Mouse (Mus musculus): ENCODE data around the gene Il17re.

The Il17re gene

GRCm38 (mm10) chr6:113443091-113443490 lies 15.2 kb upstream of the Il17re start:
- peak in 1 of 2 experiments; percentile 26 for DNase-seq

DNA sequence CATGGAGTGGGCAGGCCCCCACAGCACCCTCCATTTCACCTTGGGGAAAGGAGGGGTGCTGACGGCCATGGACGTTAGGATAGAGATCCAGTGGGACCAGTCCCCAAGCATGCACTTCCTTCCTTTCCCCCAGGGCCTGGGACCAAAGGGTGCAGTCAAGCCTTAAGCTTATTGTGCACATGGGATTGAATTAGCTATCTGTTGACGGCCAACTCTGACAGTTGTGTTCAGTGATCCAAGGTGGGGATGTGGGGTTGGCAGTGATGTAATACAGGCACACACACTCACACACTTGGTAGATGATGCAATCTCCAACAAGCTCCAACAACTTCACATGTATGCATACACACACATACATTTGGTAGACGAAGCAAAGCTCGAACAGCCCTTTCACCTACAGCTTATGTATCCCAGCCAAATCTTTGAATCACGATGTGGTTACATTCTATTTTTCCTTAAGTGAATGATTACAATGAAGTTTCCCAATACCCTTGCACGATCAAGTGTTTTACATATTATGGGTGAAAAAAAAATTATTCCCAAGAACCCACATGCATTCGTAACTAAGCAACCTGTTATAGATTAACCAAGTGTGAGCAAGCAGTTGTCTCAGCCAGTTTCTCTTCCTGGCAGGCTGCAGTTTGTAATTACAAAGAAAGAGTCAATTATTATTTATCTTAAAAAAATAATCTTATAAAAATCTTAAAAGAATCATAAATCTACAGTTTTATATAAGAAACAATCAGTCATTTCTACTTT lies 13.9 kb upstream of the Il17re start:
- DNase-seq, result peak in 1 of 2 experiments; percentile 57

DNA sequence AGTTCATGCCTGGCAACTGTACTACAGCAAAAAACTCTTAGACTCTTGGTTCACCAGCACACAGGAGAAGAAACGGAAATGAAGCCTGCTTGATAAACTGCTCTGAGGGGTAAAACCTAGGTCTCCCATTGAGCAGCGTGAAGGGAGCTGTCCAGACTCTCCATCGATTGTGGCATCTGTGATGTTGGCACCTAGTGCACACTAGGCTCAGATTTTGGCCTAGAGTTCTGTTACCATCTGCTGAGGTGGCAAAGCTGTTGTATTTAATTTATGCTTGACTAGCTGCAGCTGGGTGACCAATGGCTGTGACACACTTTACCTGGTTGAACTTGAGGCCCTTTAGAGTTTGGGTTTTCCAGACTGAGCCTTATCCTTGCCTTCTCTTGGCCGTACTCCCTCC lies 10.6 kb upstream of the Il17re start:
- DNase-seq, result no peak

DNA sequence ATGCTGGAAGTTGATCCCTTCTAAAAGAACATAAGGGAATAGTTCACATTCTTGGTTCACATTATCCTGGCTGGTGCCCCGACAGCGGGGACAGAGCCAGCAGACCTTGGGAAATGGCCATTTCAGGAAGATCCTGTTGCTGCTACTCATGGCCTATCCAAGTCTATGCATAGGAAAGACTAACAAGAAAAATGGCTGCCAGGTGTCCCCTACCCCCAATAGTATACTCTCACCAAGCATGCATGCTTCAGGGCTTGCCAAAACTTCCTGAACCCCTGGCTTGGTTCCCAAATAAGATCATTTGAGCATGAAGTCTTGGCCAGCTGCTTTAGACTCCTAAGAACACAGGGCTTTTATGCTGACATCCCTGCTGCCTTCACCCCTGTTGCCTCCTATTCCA lies 6.4 kb upstream of the Il17re start:
- peak in 1 of 2 experiments; percentile 49 for DNase-seq

DNA sequence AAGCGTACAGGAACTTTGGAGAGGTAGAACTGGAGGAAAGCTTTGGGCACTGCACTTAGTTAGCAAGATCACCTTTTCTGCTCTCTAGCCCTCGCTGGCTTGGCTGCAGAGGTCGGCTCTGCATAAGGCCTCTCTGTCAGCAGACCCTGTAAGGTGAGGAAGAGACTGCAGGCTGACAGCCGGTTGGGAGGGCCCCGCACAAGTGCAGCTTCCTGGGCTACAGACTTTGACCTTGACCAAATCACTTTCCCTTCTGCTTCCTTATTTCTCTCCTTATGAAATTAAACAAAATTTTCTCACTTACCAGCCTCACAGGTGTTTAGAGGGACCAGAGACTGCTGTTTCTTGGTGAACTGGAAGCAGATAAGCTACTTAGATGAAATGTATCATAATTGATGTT lies 3.3 kb upstream of the Il17re start:
- no peak for DNase-seq

DNA sequence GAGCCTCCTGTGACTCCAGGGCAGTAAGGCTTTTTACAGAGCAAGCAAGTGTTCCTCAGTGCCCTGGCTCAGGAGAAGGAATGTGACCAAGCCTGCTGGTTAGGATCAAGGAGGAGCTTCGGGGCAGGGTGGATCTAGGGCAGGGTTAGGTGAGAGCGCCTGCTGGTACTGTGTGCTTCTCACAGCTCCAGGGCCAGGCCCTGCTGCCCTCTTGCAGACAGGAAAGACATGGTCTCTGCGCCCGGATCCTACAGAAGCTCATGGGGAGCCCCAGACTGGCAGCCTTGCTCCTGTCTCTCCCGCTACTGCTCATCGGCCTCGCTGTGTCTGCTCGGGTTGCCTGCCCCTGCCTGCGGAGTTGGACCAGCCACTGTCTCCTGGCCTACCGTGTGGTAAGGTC lies 351 bp downstream of the Il17re start:
- DNase-seq, result peak; percentile 51 to 60

DNA sequence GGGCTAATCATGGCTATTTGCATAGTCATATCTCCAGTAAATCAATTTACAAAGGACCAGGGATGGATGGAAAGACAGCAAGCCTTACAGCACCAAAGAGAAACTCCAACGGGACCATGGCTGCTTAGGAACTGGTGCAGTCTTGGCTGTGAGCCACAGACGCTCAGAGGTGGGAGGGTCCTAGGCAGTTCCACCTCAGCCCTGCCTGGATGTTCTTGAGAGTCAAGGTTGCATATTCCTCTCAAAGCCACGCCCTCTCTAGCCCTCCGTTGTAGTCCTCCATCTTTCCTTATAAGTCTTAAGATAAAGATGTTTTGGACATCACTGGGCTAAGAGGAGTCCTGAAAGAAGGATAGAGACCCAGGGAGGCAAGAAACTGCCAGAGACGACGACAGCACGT lies 5.8 kb downstream of the Il17re start:
- no peak for DNase-seq

- DNase-seq, result peak in 1 of 2 experiments; percentile 30
Measured at GRCm38 (mm10) chr6:113465602-113466001, 7.3 kb downstream of the Il17re start.

DNA sequence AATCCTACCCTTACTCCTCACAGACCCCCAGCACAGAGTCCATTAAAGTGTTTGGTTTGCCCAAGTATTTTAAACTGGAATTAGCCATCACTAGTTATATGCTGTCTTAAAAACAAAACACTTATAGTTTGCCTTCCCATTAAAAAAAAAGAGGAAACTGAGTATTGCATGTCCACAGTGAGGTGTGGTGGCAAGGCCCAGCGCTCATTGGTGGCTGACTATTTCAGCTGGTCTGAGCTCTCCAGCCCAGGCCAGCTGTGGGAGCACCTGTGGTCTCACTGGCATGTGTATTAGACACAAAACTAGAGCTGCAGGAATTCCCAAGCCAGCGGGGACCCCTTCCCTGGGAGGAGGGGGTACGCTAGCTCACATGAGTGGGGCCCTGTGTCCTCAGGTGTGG lies 10.2 kb downstream of the Il17re start:
- no peak for DNase-seq

GRCm38 (mm10) chr6:113469021-113469420 lies 10.7 kb downstream of the Il17re start:
- DNase-seq, result peak; percentile 82 to 85

DNA sequence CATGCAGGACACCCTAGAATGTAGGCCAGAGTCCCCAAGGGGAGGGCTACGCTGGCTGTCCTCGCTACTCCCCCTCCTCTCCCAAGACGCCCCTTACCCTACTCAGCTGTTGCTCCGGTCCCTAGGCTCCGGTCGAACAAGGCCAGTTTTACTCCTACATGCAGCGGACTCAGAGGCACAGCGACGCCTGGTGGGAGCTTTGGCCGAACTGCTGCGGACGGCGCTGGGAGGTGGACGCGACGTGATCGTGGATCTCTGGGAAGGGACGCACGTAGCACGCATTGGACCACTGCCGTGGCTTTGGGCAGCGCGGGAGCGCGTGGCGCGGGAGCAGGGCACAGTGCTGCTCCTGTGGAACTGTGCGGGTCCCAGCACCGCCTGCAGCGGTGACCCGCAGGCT lies 11.1 kb downstream of the Il17re start:
- DNase-seq, result peak; percentile 77 to 93

DNA sequence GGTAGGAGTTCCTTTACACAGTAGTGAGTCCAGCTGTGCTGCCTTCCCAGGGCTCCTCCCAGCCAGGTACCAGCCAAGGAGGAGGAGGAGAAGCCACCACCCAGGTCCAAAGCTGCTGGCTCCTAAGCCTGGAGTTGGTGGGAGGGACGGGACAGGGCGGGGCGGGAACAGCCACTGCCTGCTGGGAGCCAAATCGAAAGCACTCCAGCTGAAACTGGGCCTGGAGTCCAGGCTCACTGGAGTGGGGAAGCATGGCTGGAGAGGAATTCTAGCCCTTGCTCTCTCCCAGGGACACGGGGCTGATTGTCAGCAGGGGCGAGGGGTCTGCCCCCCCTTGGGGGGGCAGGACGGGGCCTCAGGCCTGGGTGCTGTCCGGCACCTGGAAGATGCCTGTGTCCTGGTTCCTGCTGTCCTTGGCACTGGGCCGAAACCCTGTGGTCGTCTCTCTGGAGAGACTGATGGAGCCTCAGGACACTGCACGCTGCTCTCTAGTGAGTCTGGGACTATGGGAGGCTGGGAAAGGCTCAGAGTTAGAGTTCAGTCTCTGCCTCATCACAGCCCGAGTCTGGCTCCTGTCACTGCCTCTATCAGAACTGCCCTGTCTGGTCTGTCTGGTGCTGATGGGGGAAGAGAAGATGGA lies 13.1 kb downstream of the Il17re start, which contains the start of gene Il17rc:
TSS of gene Il17rc (plus strand) at position 131 of the 640 bp plus-strand sequence.
- DNase-seq, result peak; percentile 82

DNA sequence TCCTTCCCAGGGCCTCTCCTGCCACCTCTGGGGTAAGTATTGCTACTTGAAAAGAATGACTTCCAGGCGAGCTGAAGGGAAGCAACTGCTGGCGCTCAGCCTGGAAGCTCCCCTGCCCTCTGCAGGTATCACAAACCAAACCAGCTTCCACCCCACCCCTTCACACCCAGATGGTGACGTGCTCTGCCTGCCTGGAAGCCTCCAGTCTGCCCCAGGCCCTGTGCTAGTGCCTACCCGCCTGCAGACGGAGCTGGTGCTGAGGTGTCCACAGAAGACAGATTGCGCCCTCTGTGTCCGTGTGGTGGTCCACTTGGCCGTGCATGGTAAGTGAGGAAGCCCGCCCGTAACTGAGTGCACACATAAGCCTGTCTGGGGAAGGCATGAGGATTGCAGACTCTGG lies 13.8 kb downstream of the Il17re start:
- DNase-seq, result no peak

DNA sequence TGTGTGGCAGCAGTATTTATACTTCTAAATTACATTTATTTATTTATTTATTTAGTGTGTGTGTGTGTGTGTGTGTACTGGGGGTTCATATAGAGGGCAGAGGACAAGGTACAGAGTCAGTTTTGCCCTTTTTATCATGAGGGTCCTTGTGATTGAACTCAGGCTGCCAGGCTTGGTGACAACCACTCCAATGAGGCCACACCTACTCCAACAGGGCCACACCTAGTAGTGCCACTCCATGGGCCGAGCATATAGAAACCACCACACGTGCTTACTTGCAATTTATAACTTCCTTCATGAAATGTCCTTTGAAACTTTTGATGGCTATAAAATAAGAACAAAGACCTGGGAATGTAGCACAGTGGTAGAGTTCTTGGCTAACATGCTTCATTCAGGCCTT lies 15.0 kb downstream of the Il17re start:
- DNase-seq, result no peak

DNA sequence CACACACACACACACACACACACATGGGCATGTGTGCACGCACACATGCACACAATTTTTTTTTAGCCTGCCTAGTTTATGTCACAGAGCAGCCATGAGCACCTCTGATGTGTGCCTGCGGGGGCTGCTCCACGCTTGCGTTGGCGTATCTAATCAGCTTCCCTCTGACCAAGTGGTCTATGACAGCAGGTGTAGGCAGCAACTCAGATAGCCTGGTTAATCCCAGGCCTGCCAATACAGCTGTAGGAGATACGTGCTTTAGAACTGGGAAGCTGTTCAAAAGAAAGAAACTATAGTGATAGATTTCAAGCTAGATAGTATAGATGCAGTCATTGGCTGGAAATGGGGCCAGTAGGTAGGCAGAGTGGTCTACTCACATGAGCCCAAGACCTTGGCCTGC lies 15.4 kb downstream of the Il17re start:
- DNase-seq, result no peak

GRCm38 (mm10) chr6:113477353-113477752 lies 19.1 kb downstream of the Il17re start:
- no peak for DNase-seq

- peak in 1 of 2 experiments; percentile 38 for DNase-seq
Measured at GRCm38 (mm10) chr6:113478906-113479305, 20.6 kb downstream of the Il17re start.

- DNase-seq, result peak; percentile 62 to 67
Measured at GRCm38 (mm10) chr6:113480555-113481373, 22.5 kb downstream of the Il17re start.

DNA sequence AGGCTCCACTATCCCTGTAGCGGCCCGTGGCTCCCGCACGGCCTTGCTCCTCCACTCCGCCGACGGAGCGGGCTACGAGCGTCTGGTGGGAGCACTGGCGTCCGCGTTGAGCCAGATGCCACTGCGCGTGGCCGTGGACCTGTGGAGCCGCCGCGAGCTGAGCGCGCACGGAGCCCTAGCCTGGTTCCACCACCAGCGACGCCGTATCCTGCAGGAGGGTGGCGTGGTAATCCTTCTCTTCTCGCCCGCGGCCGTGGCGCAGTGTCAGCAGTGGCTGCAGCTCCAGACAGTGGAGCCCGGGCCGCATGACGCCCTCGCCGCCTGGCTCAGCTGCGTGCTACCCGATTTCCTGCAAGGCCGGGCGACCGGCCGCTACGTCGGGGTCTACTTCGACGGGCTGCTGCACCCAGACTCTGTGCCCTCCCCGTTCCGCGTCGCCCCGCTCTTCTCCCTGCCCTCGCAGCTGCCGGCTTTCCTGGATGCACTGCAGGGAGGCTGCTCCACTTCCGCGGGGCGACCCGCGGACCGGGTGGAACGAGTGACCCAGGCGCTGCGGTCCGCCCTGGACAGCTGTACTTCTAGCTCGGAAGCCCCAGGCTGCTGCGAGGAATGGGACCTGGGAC lies 24.3 kb downstream of the Il17re start:
- DNase-seq, result peak in 1 of 2 experiments; percentile 63

- DNase-seq, result peak; percentile 98
Measured at GRCm38 (mm10) chr6:113483100-113483615, 24.9 kb downstream of the Il17re start, which contains the start of gene Creld1. Gene Creld1, plus strand, starts transcription at chr6:113483297.

GRCm38 (mm10) chr6:113483729-113484128 lies 25.4 kb downstream of the Il17re start:
- peak in 1 of 2 experiments; percentile 27 for DNase-seq

GRCm38 (mm10) chr6:113487125-113487576 lies 28.9 kb downstream of the Il17re start:
- peak; percentile 58 to 79 for DNase-seq
